Mouse (Mus musculus) CD4-positive, CD25-positive, alpha-beta regulatory T cell (primary cell): ENCODE data around the gene Krtap7-1. TPM values are rescaled to one million over a fixed set of nuclear protein-coding genes. Genes with fewer than 3 reads are reported as not detected.

Experiments used
- polyA plus RNA-seq: library from polyadenylated mRNA; unstranded; fragments of 100-300 nt; shearing (Covaris generic); gene quantifications from one replicate; pipeline ENCODE4 v1.2.1, GENCODE M21; 2017

Krtap7-1 gene
- polyA plus RNA-seq = not detected

GRCm38 (mm10) chr16:89508223-89508622, at the start of gene Krtap7-1:
Gene Krtap7-1 (minus strand): TSS chr16:89508323.

GRCm38 (mm10) chr16:89487852-89488251, 20.3 kb downstream of the Krtap7-1 start, which contains the start of gene Krtap8-1:
Gene Krtap8-1 (minus strand): TSS chr16:89487952.

Other genes starting within 250 kb of the Krtap7-1 start
- not detected for gene Krtap21-1, start 104.5 kb downstream of the Krtap7-1 start, polyA plus RNA-seq
- not detected for gene Krtap6-2, start 88.2 kb downstream of the Krtap7-1 start, polyA plus RNA-seq
- not detected for gene Krtap8-1, start 20.4 kb downstream of the Krtap7-1 start, polyA plus RNA-seq
- not detected for gene Krtap11-1, start 62.9 kb upstream of the Krtap7-1 start, polyA plus RNA-seq